Mouse (Mus musculus) cortical plate, adult 2 months (tissue): ENCODE data around the gene Klk12.

Source experiments
- CTCF ChIP-seq: fragments of 200-500 bp; IDR thresholded peaks from 2 replicates; pipeline ENCODE4 v1.5.1; 2011; ENCODE audit warnings: mild to moderate bottlenecking, control low read depth, low read length; ENCODE audit not compliant: insufficient read depth; ENCODE audit errors: extremely low read depth
- POLR2A ChIP-seq: fragments of 200-500 bp; IDR thresholded peaks from 2 replicates; pipeline ENCODE4 v1.6.1; 2011; ENCODE audit warnings: mild to moderate bottlenecking, low read length, control low read depth; ENCODE audit not compliant: insufficient read depth; ENCODE audit errors: extremely low read depth

GRCm38 (mm10) chr7:43782275-43783265, 13.9 kb downstream of the Klk12 start:
- TF ChIP-seq CTCF (peak; percentile 64), POLR2A (no peak)
